Mouse (Mus musculus) limb, embryonic 13.5 days (tissue): Measurements from ENCODE around the gene 4833420G17Rik. TPM values are rescaled to one million over a fixed set of nuclear protein-coding genes. Genes with fewer than 3 reads are reported as not detected.

ENCODE experiments used
- ATAC-seq: fragments of 200-750 bp; cut with Nextera tagmentation; 2 replicates; pipeline ENCODE4 v1.8.0; 2017; ENCODE audit warnings: low read depth, moderate number of reproducible peaks, moderate TSS enrichment; ENCODE audit not compliant: low FRiP score
- H3K27ac ChIP-seq: fragments of 300-500 bp; sonication (generic); 2 replicates; pipeline ENCODE4 v1.5.1; 2015; ENCODE audit warnings: inconsistent platforms, mild to moderate bottlenecking, moderate library complexity
- H3K27me3 ChIP-seq: fragments of 300-500 bp; sonication (generic); 2 replicates; pipeline ENCODE4 v1.6.1; 2015; ENCODE audit warnings: mild to moderate bottlenecking, inconsistent platforms
- H3K36me3 ChIP-seq: fragments of 300-500 bp; sonication (generic); 2 replicates; pipeline ENCODE4 v1.6.1; 2015; ENCODE audit warnings: inconsistent platforms, mild to moderate bottlenecking, moderate library complexity
- H3K4me1 ChIP-seq: fragments of 300-500 bp; sonication (generic); 2 replicates; pipeline ENCODE4 v1.6.1; 2015; ENCODE audit warnings: inconsistent platforms
- H3K4me2 ChIP-seq: fragments of 300-500 bp; sonication (generic); replicated peaks from 2 replicates; pipeline ENCODE4 v1.6.1; 2015; ENCODE audit warnings: inconsistent platforms, mild to moderate bottlenecking, moderate library complexity
- H3K4me3 ChIP-seq: fragments of 300-500 bp; sonication (generic); 2 replicates; pipeline ENCODE4 v1.5.1; 2015; ENCODE audit warnings: moderate library complexity, mild to moderate bottlenecking, inconsistent platforms
- H3K9ac ChIP-seq: fragments of 300-500 bp; sonication (generic); 2 replicates; pipeline ENCODE4 v1.6.1; 2015; ENCODE audit warnings: mild to moderate bottlenecking, inconsistent platforms
- H3K9me3 ChIP-seq: fragments of 300-500 bp; sonication (generic); 2 replicates; pipeline ENCODE4 v1.6.1; 2016; ENCODE audit warnings: inconsistent platforms
- WGBS: fragments of 180-500 bp; shearing (Covaris S2); methylation state at CpG from one replicate; pipeline ENCODE4 v1.1.7; 2015; 5-methylcytosine and 5-hydroxymethylcytosine counted together
- polyA plus RNA-seq: library from polyadenylated mRNA; unstranded; fragments of >200 nt; fragmentation: Nextera tagmentation; extraction: Ambion mirVana; gene quantifications from 2 replicates; pipeline ENCODE4 v1.2.1, GENCODE M21; 2015

4833420G17Rik gene
- 85.4 and 87.4 TPM in 2 replicates for polyA plus RNA-seq

GRCm38 (mm10) chr13:119462596-119463560, at the start of gene 4833420G17Rik:
Gene 4833420G17Rik (plus strand): TSS chr13:119462768.
- Histone ChIP-seq H3K27me3 (no peaks in the 10 kb centered on the region), H3K9ac (peak within 1 kb of the TSS; percentile 81), H3K27ac (peak within 1 kb of the TSS; percentile 39; the same call in 1 of the 2 replicates), H3K4me2 (peak within 1 kb of the TSS; percentile 80), H3K9me3 (no peaks in the 10 kb centered on the region), H3K36me3 (peaks cover 36% of the 10 kb centered on the region), H3K4me1 (peaks cover 22% of the 10 kb centered on the region), H3K4me3 (peak within 1 kb of the TSS; percentile 80)
- 10% methylated on average over 57 of the region's 57 CpGs for WGBS
- ATAC-seq: peak; percentile 97

GRCm38 (mm10) chr13:119413026-119413425, 49.5 kb upstream of the 4833420G17Rik start:
- no peak for ATAC-seq
- WGBS: 22% methylated on average over 2 of the region's 2 CpGs
- H3K9me3 ChIP-seq: no peaks in the 10 kb centered on the region
- H3K4me2 ChIP-seq: no peak overlapping the region
- no peak overlapping the region for H3K27ac ChIP-seq
- H3K36me3 ChIP-seq: no peaks in the 10 kb centered on the region
- no peaks in the 10 kb centered on the region for H3K27me3 ChIP-seq
- H3K9ac ChIP-seq: no peak overlapping the region
- peaks cover 3% of the 10 kb centered on the region for H3K4me1 ChIP-seq
- H3K4me3 ChIP-seq: no peak overlapping the region

DNA sequence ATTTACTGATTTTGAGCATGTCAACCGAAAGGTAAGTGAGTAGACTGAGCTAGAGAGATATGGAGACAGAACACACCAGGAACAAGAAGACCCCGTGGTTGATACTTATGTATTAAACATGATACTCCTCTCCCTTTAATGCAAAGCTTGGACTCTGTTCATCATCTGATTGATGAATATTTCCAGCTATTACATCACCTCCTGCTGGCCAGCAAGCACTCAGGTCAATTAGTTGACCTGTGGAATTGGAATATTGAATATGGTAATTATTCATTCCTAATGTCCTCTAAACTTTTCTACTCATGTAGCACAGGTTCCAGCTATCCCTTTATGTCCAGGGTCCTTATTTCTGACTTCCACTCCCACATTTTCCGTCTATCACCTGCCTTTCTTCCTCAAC, 44.1 kb upstream of the 4833420G17Rik start:
- Histone ChIP-seq H3K4me2 (no peak overlapping the region), H3K4me1 (no peaks in the 10 kb centered on the region), H3K27ac (no peak overlapping the region), H3K4me3 (no peak overlapping the region), H3K36me3 (no peaks in the 10 kb centered on the region), H3K9ac (no peak overlapping the region), H3K9me3 (no peaks in the 10 kb centered on the region), H3K27me3 (no peaks in the 10 kb centered on the region)
- WGBS: 86% methylated on average over 3 of the region's 3 CpGs
- ATAC-seq: no peak

DNA sequence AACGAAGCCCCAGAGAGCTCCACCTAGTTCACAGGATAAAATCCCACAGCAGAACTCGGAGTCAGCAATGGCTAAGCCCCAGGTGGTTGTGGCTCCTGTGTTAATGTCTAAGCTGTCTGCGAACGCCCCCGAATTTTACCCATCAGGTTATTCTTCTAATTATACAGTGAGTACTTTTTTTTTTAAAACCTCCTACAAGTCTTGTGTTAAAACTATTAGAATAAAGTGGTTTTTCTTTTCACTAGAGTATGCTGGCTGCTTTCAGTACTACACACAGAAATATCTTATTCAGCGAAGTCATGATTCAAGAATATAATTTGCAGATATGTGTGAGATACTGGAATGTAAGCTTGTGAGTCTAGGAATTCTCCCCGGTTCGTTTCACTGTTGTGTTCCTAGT, 32.4 kb upstream of the 4833420G17Rik start:
- Histone ChIP-seq H3K4me2 (peak overlapping the region; percentile 68), H3K27me3 (no peaks in the 10 kb centered on the region), H3K9me3 (no peaks in the 10 kb centered on the region), H3K27ac (peak overlapping the region; percentile 100), H3K9ac (peak overlapping the region; percentile 100), H3K36me3 (peaks cover 11% of the 10 kb centered on the region; the same call in 1 of the 2 replicates), H3K4me1 (peaks cover 36% of the 10 kb centered on the region), H3K4me3 (peak overlapping the region; percentile 96)
- ATAC-seq: no peak
- WGBS: 19% methylated on average over 8 of the region's 8 CpGs

- H3K36me3 ChIP-seq: peaks cover 21% of the 10 kb centered on the region
- WGBS: 83% methylated on average over 1 of the region's 1 CpGs
- peak overlapping the region; percentile 68 for H3K4me2 ChIP-seq
- ATAC-seq: no peak
- H3K27ac ChIP-seq: no peak overlapping the region
- no peak overlapping the region for H3K4me3 ChIP-seq
- H3K9me3 ChIP-seq: no peaks in the 10 kb centered on the region
- no peak overlapping the region for H3K9ac ChIP-seq
- peaks cover 36% of the 10 kb centered on the region for H3K4me1 ChIP-seq
- no peaks in the 10 kb centered on the region for H3K27me3 ChIP-seq
These were observed 30.5 kb upstream of the 4833420G17Rik start for GRCm38 (mm10) chr13:119432041-119432440.

DNA sequence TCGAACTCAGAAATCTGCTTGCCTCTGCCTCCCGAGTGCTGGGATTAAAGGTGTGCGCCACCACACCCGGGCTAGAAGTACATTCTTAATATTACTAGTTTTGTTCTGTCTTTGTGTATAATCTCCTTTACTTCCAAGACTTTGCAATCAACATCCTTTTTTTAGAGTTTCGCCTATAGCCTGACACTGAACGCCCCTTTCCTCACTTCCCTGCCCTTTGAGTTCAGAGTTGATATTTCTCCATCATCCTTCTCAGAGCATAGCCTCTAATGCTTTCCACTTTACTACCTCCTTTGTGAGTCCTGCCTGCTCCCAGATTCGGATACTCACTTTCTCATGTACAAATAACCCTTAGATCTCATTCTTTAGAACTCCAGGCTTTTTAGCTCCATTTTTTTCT, 28.2 kb upstream of the 4833420G17Rik start:
- WGBS: 90% methylated on average over 7 of the region's 7 CpGs
- Histone ChIP-seq H3K9me3 (no peaks in the 10 kb centered on the region), H3K27ac (no peak overlapping the region), H3K36me3 (peaks cover 36% of the 10 kb centered on the region), H3K9ac (no peak overlapping the region), H3K27me3 (no peaks in the 10 kb centered on the region), H3K4me2 (no peak overlapping the region), H3K4me3 (no peak overlapping the region), H3K4me1 (peaks cover 31% of the 10 kb centered on the region)
- ATAC-seq: no peak

DNA sequence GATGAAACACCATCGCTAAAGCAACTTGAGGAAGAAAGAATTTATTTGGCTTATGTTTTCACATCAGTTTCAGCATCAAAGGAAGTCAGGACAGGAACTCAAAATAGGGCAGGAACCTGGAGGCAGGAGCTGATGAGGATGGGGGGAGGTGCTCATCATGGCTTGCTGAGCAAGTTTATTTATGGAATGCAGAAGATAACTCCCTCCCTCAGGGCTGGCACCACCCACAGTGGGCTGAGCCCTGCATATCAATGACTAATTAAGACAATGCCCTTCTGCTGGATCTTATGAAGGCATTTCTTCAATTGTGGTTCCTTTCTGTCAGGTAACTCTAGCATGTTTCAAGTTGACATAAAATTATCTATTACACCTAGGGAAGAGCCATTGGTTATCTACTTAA, 20.3 kb upstream of the 4833420G17Rik start:
- WGBS: 93% methylated on average over 1 of the region's 1 CpGs

DNA sequence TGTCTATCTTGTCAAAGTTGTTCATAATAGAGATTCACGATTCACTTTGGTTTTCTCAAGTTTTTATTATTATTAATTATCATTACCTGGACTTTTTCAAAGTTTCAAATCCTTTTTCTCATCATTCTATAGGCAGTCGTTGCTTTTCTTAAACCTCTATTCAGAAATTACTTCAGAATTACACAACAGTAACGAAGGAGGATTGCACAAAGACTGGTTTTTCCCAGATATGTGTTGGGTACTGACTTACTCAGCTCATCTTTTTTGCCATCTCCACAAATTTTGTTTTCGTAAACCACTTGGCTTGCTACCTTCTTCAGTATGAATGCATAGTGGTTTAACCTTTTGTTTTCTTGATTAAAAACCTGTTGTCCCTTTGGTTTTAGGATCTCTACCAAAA, 9.0 kb upstream of the 4833420G17Rik start:
- H3K27me3 ChIP-seq: no peaks in the 10 kb centered on the region
- H3K4me3 ChIP-seq: no peak overlapping the region
- no peak overlapping the region for H3K4me2 ChIP-seq
- no peaks in the 10 kb centered on the region for H3K4me1 ChIP-seq
- H3K27ac ChIP-seq: no peak overlapping the region
- H3K9me3 ChIP-seq: no peaks in the 10 kb centered on the region
- no peak overlapping the region for H3K9ac ChIP-seq
- WGBS: 96% methylated on average over 4 of the region's 4 CpGs
- no peak for ATAC-seq
- H3K36me3 ChIP-seq: peaks cover 63% of the 10 kb centered on the region

More for the DNA sequence above, 20.3 kb upstream of the 4833420G17Rik start:
- Histone ChIP-seq H3K9ac (no peak overlapping the region), H3K4me3 (no peak overlapping the region), H3K36me3 (peaks cover 63% of the 10 kb centered on the region), H3K4me2 (no peak overlapping the region), H3K9me3 (no peaks in the 10 kb centered on the region), H3K4me1 (no peaks in the 10 kb centered on the region), H3K27me3 (no peaks in the 10 kb centered on the region), H3K27ac (no peak overlapping the region)
- no peak for ATAC-seq

DNA sequence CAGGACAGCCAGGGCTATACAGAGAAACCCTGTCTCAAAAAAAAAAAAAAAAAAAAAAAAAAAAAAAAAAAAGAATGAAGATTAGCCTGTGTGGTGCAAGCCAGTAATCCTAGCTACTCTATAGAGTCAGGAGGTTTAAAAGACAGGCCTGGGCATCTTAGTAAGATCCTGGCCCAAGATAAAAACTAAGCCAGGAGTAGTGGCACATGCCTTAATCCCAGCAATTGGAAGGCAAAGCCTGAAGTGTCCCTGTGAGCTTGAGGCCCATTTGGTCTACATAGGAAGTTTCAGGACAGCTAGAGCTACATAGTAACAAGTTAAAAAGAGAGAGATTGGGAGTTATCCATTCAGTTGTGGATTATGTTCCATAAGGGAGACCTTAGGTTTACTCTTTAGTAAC, 7.5 kb upstream of the 4833420G17Rik start:
- Histone ChIP-seq H3K36me3 (peaks cover 62% of the 10 kb centered on the region), H3K4me3 (no peak overlapping the region), H3K27me3 (no peaks in the 10 kb centered on the region), H3K4me2 (no peak overlapping the region), H3K4me1 (no peaks in the 10 kb centered on the region), H3K9me3 (no peaks in the 10 kb centered on the region), H3K27ac (no peak overlapping the region), H3K9ac (no peak overlapping the region)
- ATAC-seq: no peak

DNA sequence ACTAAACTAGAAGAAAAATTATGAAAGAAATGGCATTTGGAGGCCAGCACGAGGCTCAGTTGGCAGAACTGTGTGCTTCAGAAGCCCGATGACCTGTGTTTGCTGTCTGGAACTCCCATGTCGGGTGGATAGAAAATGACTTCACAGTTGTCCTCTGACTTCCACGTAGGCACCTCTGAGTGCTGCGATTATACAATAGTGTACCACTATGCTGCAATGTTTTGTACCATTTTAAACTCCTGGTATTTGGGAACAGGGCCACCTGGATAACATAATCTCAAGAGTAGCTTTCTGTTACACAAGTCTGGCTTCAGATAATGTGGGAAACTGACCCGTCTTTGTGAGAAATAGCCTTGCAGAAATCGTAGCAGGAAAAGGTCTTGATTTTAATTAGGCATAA, 6.2 kb upstream of the 4833420G17Rik start:
- ATAC-seq: no peak
- 91% methylated on average over 7 of the region's 7 CpGs for WGBS
- Histone ChIP-seq H3K36me3 (peaks cover 49% of the 10 kb centered on the region), H3K4me1 (no peaks in the 10 kb centered on the region), H3K27ac (no peak overlapping the region), H3K4me2 (no peak overlapping the region), H3K9ac (no peak overlapping the region), H3K27me3 (no peaks in the 10 kb centered on the region), H3K4me3 (no peak overlapping the region), H3K9me3 (no peaks in the 10 kb centered on the region)

DNA sequence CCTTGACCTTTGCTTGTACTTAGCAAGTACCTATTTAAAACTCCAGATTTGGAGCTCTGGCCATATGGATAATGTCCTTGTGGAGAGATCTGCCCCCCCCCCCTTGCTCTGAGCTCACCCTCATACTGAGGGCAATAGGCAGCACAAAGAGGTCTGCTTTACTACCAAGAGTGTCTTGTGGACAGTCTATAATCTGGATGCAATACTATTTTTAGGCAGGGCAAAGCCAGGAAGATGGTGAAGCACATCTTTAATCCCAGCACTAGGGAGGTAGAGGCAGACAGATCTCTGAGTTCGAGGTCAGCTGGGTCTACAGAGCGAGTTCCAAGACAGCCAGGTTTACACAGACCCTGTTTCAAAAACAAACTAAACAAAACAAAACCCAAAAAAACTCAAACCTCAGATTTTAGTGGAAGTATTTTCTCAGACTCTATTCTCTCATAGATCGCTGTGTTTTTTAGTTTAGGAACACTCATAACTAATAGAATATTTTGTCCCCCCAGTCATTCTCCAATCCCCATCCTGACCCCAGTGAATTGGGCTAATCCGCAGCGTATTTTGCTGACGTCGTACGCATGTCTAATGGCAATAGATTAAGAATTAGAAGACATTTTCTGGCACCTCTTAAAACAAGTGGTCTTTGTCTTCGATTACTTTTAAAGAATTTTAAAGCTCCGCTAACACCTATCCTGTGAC, 520 bp upstream of the 4833420G17Rik start:
- H3K27ac ChIP-seq: 0 out of 2 replicates have a peak overlapping the region, but pooled peaks have one; percentile 39
- WGBS: 12% methylated on average over 10 of the region's 10 CpGs
- H3K27me3 ChIP-seq: no peaks in the 10 kb centered on the region
- peak overlapping the region; percentile 80 for H3K4me3 ChIP-seq
- H3K9ac ChIP-seq: peak overlapping the region; percentile 81
- peak overlapping the region; percentile 80 for H3K4me2 ChIP-seq
- H3K9me3 ChIP-seq: no peaks in the 10 kb centered on the region
- peak; percentile 65 for ATAC-seq
- H3K36me3 ChIP-seq: peaks cover 32% of the 10 kb centered on the region
- H3K4me1 ChIP-seq: peaks cover 22% of the 10 kb centered on the region

GRCm38 (mm10) chr13:119476631-119477030, 14.1 kb downstream of the 4833420G17Rik start:
- Histone ChIP-seq H3K27ac (no peak overlapping the region), H3K27me3 (no peaks in the 10 kb centered on the region), H3K36me3 (peaks cover 77% of the 10 kb centered on the region), H3K4me2 (no peak overlapping the region), H3K4me3 (no peak overlapping the region), H3K9ac (no peak overlapping the region), H3K4me1 (no peaks in the 10 kb centered on the region), H3K9me3 (no peaks in the 10 kb centered on the region)
- 92% methylated on average over 9 of the region's 9 CpGs for WGBS
- no peak for ATAC-seq
